Mouse (Mus musculus) spleen, adult 2 months (tissue): ENCODE results near the gene Fancm.
"Not testable (repeated sequence)": the region's sequence is repeated elsewhere in the genome, so short reads cannot be mapped to it uniquely, and the experiment has no call there.

Experiments
- CTCF ChIP-seq: fragments of 200-500 bp; IDR thresholded peaks from 2 replicates; pipeline ENCODE4 v1.5.1; 2011; ENCODE audit warnings: mild to moderate bottlenecking, inconsistent platforms; ENCODE audit not compliant: insufficient read depth, insufficient read length, insufficient replicate concordance; ENCODE audit errors: extremely low read depth
- POLR2A ChIP-seq: fragments of 200-500 bp; IDR thresholded peaks from 2 replicates; pipeline ENCODE4 v1.6.1; 2011; ENCODE audit warnings: low read depth, low read length, inconsistent platforms

- TF ChIP-seq CTCF, POLR2A: not testable (repeated sequence)
These were observed 60.7 kb downstream of the Fancm start for GRCm38 (mm10) chr12:65136121-65136520.
